Mouse (Mus musculus): ENCODE results near the gene Gm37240. TPM values are rescaled to one million over a fixed set of nuclear protein-coding genes. Genes with fewer than 3 reads are reported as not detected.
A peak's percentile ranks its signal among the peaks of the same experiment; 100 is the strongest.

The Gm37240 gene
- polyA plus RNA-seq, 1 experiment from 2014 or later, result 0.48 TPM

DNA sequence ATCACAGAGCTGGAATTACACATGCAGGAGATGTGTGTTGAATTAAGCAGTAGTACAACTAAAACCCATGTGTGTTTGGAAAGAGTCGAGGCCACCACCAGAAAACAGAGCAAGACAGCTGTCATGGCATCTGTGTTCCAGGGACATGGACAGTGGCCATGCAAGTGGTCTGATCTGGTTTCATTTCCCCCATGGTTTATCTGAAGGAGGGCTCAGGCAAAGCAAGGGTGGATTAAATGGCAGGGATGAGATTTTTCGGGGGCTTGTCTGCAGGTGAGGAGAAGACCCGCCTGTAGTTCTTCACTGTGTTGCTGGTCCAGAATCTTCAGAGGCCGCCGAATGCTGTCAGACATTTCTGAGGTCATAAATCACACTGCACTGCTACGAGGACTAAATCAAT is 539.3 kb downstream of the Gm37240 start:
- H3K27me3 ChIP-seq, result no peaks in the 10 kb centered on the region
- H3K4me2 ChIP-seq, result no peak overlapping the region
- no peaks in the 10 kb centered on the region for H3K36me3 ChIP-seq (ENCODE audit: poor library complexity, severe bottlenecking)
- no peaks in the 10 kb centered on the region for H3K4me1 ChIP-seq
- ATAC-seq, result no peak
- no peak overlapping the region for H3K4me3 ChIP-seq
- 90% methylated on average over 6 of the region's 6 CpGs for WGBS
- H3K9ac ChIP-seq, result no peak overlapping the region
- no peak overlapping the region for H3K27ac ChIP-seq
- H3K9me3 ChIP-seq (replicated peaks), result no peaks in the 10 kb centered on the region

DNA sequence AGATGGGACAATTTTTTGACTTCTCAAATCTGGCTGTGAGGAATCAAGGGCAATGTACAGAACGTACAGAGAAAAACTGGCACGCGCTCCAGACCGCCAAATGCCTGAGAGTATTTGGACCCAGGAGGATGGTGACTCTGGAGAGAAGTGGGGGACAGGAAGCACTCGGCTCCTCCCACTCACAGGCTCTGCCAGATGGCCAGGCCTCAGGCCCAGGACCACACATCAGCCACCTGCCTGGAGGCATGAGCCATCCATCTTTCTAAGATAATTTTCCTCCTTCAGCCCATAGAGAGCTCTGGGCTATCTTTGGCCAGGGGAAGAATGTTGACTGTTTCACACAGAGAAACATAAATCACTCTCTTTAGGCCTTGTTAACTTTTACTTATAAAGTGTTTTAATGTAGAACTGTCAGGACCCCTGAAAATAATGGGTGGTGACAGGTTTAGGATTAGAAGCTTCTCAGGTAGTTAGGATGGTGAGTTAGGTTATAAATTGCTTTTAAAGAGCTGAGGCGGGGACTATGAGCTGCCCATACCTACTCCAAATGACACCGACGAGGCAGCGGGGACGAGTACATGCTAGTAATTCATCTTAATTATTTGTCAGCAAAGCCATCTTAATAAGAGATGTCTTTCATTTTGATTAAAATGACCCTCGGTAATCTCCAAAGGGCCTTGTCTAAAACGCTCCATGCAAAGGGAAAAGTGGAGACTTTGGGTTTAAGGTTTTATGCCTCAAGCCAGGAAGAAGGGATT is 546.0 kb downstream of the Gm37240 start:
- H3K9ac ChIP-seq, result no peak overlapping the region
- peaks cover 22% of the 10 kb centered on the region for H3K4me1 ChIP-seq
- no peak for ATAC-seq
- no peaks in the 10 kb centered on the region for H3K9me3 ChIP-seq (replicated peaks)
- H3K4me3 ChIP-seq, result no peak overlapping the region
- H3K27ac ChIP-seq, result no peak overlapping the region
- H3K36me3 ChIP-seq (ENCODE audit: poor library complexity, severe bottlenecking), result no peaks in the 10 kb centered on the region
- H3K27me3 ChIP-seq, result no peaks in the 10 kb centered on the region
- no peak overlapping the region for H3K4me2 ChIP-seq
- WGBS, result 87% methylated on average over 12 of the region's 12 CpGs

DNA sequence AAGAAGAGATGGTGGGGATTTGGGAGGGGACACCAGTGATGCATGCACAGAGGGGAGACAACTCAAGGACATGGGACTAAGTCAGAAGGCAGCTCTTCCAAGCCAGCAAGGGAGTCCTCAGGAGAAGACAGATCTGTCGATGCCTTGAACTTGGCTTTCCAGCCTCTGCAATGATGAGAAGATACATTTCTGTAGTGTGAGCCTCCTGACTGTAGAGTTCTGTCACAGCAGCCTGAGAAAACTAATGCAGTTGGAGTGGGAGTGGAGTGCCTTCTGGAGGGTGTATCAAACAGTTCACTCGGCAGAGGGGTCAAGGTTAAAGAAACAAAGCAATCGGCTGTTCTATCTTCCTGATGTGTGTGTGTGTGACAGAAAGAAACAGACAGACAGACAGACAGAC is 546.8 kb downstream of the Gm37240 start:
- no peak overlapping the region for H3K27ac ChIP-seq
- no peak for ATAC-seq

DNA sequence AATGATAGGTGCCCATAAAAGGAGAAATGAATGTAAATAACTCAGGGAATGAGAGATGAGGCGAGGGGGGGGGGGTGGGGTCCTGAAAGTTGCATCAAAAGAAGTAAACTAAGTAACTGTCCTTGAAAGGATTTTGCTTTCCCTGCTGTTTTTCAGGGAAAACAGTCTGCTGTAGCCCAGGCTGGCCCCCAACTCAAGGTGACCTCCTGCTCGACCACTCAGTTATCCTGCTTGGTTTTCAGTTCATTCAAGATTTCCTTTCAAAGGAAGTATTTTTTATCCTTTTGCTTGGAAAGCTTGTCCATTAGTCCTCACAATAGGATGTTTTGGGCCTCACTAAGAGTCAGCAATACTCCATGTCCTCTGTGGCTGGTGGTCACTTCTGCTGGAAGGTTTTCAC is 547.4 kb downstream of the Gm37240 start:
- Histone ChIP-seq H3K9ac (no peak overlapping the region), H3K36me3 (ENCODE audit: poor library complexity, severe bottlenecking) (no peaks in the 10 kb centered on the region), H3K4me1 (peaks cover 22% of the 10 kb centered on the region), H3K4me2 (no peak overlapping the region), H3K9me3 (replicated peaks) (no peaks in the 10 kb centered on the region), H3K4me3 (no peak overlapping the region), H3K27ac (no peak overlapping the region), H3K27me3 (no peaks in the 10 kb centered on the region)
- no peak for ATAC-seq
- WGBS, result 68% methylated on average over 2 of the region's 2 CpGs

More for the DNA sequence above, 546.8 kb downstream of the Gm37240 start:
- H3K36me3 ChIP-seq (ENCODE audit: poor library complexity, severe bottlenecking), result no peaks in the 10 kb centered on the region
- H3K4me3 ChIP-seq, result no peak overlapping the region
- H3K9ac ChIP-seq, result no peak overlapping the region
- peaks cover 22% of the 10 kb centered on the region for H3K4me1 ChIP-seq
- no peaks in the 10 kb centered on the region for H3K9me3 ChIP-seq (replicated peaks)
- 70% methylated on average over 3 of the region's 3 CpGs for WGBS
- H3K27me3 ChIP-seq, result no peaks in the 10 kb centered on the region
- H3K4me2 ChIP-seq, result no peak overlapping the region

GRCm38 (mm10) chr3:85339269-85339820 is 548.0 kb downstream of the Gm37240 start:
- ATAC-seq, result peak; percentile 66; the same call in 1 of the 2 replicates
- H3K27me3 ChIP-seq, result no peaks in the 10 kb centered on the region
- no peaks in the 10 kb centered on the region for H3K9me3 ChIP-seq (replicated peaks)
- H3K4me2 ChIP-seq, result no peak overlapping the region
- H3K4me3 ChIP-seq, result no peak overlapping the region
- H3K36me3 ChIP-seq (ENCODE audit: poor library complexity, severe bottlenecking), result no peaks in the 10 kb centered on the region
- no peak overlapping the region; the same call in 1 of the 2 replicates for H3K27ac ChIP-seq
- 47% methylated on average over 10 of the region's 10 CpGs for WGBS
- H3K9ac ChIP-seq, result no peak overlapping the region
- peaks cover 22% of the 10 kb centered on the region for H3K4me1 ChIP-seq

DNA sequence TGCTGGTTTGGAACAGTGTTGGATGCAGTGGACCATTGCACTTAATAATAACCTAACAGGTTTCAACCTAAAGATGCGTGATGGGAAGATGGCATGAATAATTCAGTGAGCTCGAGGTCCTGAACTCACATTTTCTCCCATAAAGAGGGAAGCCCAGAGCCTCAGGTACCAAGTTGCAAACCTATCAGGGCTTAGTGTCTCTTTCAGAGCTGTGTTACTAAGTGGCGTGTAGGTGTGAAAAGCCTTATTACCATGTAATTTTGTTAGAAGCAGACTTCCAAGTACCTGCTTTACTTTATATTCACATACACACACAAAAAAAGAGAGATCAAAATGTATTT is 548.6 kb downstream of the Gm37240 start:
- H3K36me3 ChIP-seq (ENCODE audit: poor library complexity, severe bottlenecking), result no peaks in the 10 kb centered on the region
- H3K4me2 ChIP-seq, result no peak overlapping the region
- H3K27ac ChIP-seq, result no peak overlapping the region
- peak; percentile 44 for ATAC-seq
- WGBS, result 40% methylated on average over 3 of the region's 3 CpGs
- H3K27me3 ChIP-seq, result no peaks in the 10 kb centered on the region
- no peak overlapping the region for H3K9ac ChIP-seq
- H3K4me3 ChIP-seq, result no peak overlapping the region
- no peaks in the 10 kb centered on the region for H3K9me3 ChIP-seq (replicated peaks)
- peaks cover 22% of the 10 kb centered on the region for H3K4me1 ChIP-seq

DNA sequence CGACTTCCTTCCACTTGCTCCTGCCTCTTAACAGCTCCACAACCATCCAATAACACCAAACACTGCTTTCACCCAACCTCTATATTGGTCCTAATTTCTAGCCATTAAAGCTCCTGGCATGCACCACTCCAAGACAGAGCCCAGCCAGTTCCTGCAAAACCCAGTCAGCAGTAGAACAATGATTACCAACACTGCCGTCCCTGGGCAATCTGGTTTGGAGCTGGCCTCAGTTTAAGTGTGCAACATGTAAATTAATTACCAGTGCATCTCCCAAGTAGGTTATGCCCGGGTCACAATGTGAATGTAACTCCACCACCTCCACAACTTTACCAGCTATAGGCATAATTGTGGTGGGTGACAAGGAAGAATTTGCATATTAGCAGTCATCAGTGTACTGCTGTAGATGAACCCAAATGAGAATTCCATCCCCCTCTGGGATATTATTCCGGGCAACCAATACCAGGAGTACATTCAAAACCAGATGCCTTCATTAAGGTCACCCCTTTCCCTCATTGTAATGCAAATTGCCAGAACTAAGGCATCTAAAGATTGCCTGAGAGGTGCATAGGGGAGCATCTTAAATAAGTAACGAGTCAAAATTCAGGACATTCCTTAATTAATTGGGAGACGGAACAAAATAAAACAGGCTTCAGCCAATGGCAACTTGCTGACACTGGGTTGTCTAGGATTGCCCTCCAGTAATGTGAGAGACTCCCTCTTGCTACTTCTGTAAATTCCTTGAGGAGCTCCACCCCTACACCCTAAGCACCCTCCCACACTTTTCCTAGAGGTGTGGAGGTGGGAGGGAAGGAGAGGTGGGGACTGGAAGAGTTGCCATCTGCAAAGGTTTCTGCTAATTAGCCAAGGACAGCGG is 549.2 kb downstream of the Gm37240 start:
- no peaks in the 10 kb centered on the region for H3K36me3 ChIP-seq (ENCODE audit: poor library complexity, severe bottlenecking)
- no peak overlapping the region for H3K4me2 ChIP-seq
- H3K9me3 ChIP-seq (replicated peaks), result no peaks in the 10 kb centered on the region
- H3K9ac ChIP-seq, result no peak overlapping the region
- no peak overlapping the region for H3K27ac ChIP-seq
- H3K4me3 ChIP-seq, result no peak overlapping the region
- peaks cover 22% of the 10 kb centered on the region for H3K4me1 ChIP-seq
- no peaks in the 10 kb centered on the region for H3K27me3 ChIP-seq
- ATAC-seq, result peak; percentile 71
- 28% methylated on average over 7 of the region's 7 CpGs for WGBS

DNA sequence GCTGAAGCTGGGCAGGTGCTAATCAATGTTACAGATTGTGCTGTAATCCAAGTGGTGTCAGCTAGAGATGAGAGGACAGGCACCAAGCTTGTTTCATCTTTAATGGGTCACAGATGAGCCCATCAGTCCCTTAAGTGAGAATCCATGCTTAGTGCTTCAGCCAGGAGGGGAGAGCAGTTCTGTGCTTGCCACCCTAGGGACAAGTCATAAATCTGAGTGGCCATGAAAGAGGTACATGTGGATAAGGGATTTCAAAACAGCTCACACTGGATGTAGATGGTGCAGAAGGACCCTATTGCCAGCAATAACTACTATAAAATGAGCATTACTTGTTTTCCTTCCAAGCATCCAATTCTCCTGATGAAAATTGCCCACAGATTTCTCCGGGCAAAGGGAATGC is 551.8 kb downstream of the Gm37240 start:
- Histone ChIP-seq H3K9ac (no peak overlapping the region), H3K27ac (no peak overlapping the region), H3K9me3 (replicated peaks) (no peaks in the 10 kb centered on the region), H3K4me1 (peaks cover 22% of the 10 kb centered on the region), H3K4me2 (no peak overlapping the region), H3K4me3 (no peak overlapping the region), H3K27me3 (no peaks in the 10 kb centered on the region), H3K36me3 (ENCODE audit: poor library complexity, severe bottlenecking) (no peaks in the 10 kb centered on the region)
- WGBS, result 64% methylated on average over 1 of the region's 1 CpGs
- ATAC-seq, result no peak

DNA sequence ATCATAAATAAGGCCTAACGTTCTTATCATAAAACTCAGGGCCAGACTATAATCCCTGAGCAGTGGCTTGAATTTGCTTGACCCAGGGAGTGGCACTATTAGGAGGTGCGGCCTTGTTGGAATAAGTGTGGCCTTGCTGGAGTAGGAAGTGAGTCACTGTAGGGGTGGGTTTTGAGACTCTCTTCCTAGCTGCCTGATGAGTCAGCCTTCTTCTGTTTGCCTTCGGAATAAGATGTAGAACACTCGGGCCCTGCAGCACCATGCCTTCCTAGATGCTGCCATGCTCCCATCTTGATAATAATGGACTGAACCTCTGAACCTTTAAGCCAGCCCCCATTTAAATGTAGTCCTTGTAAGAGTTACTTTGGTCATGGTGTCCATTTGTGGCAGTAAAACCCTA is 555.0 kb downstream of the Gm37240 start:
- Histone ChIP-seq H3K4me3 (no peak overlapping the region), H3K4me2 (no peak overlapping the region), H3K9ac (no peak overlapping the region), H3K9me3 (replicated peaks) (no peaks in the 10 kb centered on the region; the same call in 1 of the 2 replicates), H3K36me3 (ENCODE audit: poor library complexity, severe bottlenecking) (no peaks in the 10 kb centered on the region), H3K4me1 (no peaks in the 10 kb centered on the region), H3K27me3 (no peaks in the 10 kb centered on the region), H3K27ac (no peak overlapping the region)
- WGBS, result 90% methylated on average over 4 of the region's 4 CpGs
- ATAC-seq, result no peak

DNA sequence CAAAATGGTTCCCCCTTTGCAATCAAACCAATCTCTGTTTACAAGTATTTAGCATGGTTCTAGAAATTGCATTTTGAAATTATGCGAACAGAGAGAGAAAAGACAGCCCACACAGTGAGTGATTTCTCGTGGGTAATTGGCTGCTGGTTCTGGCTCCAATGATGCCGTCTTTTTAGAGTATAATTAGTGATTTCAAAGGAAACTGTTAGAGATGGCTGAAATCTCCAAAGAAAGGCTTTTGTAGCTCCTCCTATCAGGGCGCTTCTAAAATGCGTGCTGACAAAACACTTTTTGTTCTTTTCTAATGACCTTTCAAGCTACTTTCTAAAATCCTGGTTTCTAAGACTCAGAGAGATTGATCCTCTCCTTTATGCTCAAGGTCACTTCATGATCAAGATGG is 569.1 kb downstream of the Gm37240 start:
- 10% methylated on average over 5 of the region's 5 CpGs for WGBS
- no peak overlapping the region for H3K27ac ChIP-seq
- ATAC-seq, result no peak

GRCm38 (mm10) chr3:85317306-85317705 is 570.0 kb downstream of the Gm37240 start:
- no peak for ATAC-seq
- 93% methylated on average over 4 of the region's 4 CpGs for WGBS
- no peak overlapping the region for H3K4me2 ChIP-seq
- peaks cover 12% of the 10 kb centered on the region for H3K4me1 ChIP-seq
- no peaks in the 10 kb centered on the region for H3K27me3 ChIP-seq
- no peaks in the 10 kb centered on the region for H3K9me3 ChIP-seq (replicated peaks)
- H3K27ac ChIP-seq, result no peak overlapping the region
- H3K4me3 ChIP-seq, result no peak overlapping the region
- H3K36me3 ChIP-seq (ENCODE audit: poor library complexity, severe bottlenecking), result no peaks in the 10 kb centered on the region
- H3K9ac ChIP-seq, result no peak overlapping the region

More for the DNA sequence above, 569.1 kb downstream of the Gm37240 start:
- H3K36me3 ChIP-seq (ENCODE audit: poor library complexity, severe bottlenecking), result no peaks in the 10 kb centered on the region
- H3K4me1 ChIP-seq, result peaks cover 12% of the 10 kb centered on the region
- H3K9ac ChIP-seq, result no peak overlapping the region
- no peaks in the 10 kb centered on the region for H3K27me3 ChIP-seq
- no peak overlapping the region for H3K4me3 ChIP-seq
- H3K4me2 ChIP-seq, result no peak overlapping the region
- no peaks in the 10 kb centered on the region for H3K9me3 ChIP-seq (replicated peaks)

DNA sequence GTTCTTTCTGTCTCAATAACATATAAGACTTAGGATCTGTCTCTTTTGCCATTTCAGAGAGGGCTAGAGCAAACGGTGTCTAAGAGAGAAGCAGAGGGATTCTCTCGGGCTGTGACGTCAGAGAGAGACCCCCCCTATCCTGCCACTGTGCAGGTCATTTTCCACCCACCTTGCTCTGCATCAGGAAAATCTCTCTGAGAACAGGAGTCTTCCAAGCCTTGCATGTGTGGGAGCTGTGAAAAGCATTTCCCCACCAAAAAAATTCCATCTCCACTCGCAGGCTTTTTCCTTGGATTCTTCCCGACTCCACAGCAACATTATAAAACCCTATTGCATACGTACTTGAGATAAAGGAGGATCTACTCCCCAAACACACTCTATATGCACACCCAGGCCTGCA is 572.4 kb downstream of the Gm37240 start:
- H3K4me3 ChIP-seq, result no peak overlapping the region
- H3K9ac ChIP-seq, result no peak overlapping the region
- H3K27ac ChIP-seq, result no peak overlapping the region
- no peaks in the 10 kb centered on the region for H3K36me3 ChIP-seq (ENCODE audit: poor library complexity, severe bottlenecking)
- H3K27me3 ChIP-seq, result no peaks in the 10 kb centered on the region
- no peak overlapping the region for H3K4me2 ChIP-seq
- ATAC-seq, result no peak
- H3K9me3 ChIP-seq (replicated peaks), result no peaks in the 10 kb centered on the region
- peaks cover 12% of the 10 kb centered on the region for H3K4me1 ChIP-seq
- WGBS, result 61% methylated on average over 6 of the region's 6 CpGs
